Mouse (Mus musculus): ENCODE data around the gene Arid3c.
"Not testable (repeated sequence)": the region's sequence is repeated elsewhere in the genome, so short reads cannot be mapped to it uniquely, and the experiment has no call there.

Gene Arid3c

GRCm38 (mm10) chr4:41731052-41731765, at the start of gene Arid3c:
Gene Arid3c (minus strand): TSS chr4:41731142.
- DNase-seq, result no peak

DNA sequence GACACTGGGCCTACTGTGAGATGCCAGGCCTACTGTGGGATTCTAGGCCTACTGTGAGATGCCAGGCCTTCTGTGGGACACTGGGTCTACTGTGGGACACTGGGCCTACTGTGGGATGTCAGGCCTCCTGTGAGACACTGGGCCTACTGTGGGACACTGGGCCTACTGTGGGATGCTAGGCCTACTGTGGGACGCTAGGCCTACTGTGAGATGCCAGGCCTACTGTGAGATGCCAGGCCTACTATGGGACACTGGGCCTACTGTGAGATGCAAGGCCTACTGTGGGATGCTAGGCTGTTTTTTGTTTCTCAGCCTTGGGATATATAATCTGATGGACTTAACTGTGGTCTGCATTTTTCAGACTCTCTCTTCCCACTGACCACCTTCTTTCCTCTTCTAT, 44.9 kb upstream of the Arid3c start:
- DNase-seq, result not testable (repeated sequence)

DNA sequence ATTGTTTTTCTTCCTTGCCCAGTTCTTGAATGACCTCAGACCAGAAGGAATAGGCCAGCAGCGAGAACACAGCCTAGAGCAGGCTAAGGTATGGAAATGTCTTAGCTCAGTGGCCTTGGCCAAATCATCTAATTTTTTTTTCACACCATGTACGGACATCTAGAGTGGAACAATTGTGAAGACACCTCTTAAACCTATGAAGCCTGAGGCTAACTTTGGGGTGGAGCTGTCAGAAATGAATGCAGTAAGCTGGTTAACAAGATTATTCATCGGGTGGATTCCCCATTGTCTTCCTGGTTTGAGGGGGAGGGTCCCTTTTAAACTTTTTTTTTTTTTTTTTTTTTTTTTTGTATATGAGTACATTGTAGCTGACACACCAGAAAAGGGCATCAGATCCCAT, 43.6 kb upstream of the Arid3c start:
- not testable (repeated sequence) for DNase-seq

DNA sequence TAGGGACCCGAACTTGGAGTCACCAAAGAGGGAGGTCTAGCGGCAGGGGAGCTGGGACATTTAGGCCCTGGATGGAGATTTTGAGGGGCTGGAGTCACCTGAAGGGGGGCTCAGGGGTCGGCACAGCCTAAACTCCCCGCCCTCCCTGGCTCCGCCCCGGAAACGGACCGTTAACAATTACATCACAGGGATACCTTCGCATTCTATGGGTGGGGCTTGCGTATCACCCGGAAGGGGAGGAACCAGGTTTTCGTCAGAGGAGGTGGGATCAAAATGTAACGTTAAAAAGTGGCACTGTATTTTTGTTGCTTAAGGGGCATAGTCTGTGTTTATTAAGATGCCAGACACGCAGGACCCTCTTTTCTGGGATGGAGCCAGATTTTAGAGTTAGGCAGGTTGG, 43.1 kb upstream of the Arid3c start, which contains the start of gene Ccl27a:
Gene Ccl27a (minus strand): TSS at position 246 of the 400 bp plus-strand sequence.
- peak; percentile 68 for DNase-seq

- DNase-seq, result peak; percentile 48
These were observed 42.6 kb upstream of the Arid3c start for GRCm38 (mm10) chr4:41773502-41773901.

GRCm38 (mm10) chr4:41772946-41773345, 42.0 kb upstream of the Arid3c start:
- not testable (repeated sequence) for DNase-seq

DNA sequence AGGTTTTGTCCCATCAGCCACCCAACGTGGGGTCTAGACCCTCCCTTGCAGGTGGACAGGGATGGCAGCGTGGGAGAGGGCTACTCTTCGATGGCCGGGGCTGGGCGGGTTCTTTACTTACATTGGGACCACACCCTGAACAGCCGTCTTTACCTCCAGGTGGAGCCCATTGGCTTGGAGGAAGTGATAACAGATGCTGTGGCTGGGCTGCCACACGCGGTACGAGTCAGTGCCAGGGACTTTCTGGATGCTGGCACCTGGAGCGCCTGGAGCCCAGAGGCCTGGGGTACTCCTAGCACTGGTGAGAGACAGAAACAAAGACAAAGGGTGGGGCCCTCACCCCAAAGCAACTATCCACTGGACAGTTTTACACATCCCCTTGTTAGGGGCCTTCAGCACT, 36.4 kb upstream of the Arid3c start:
- not testable (repeated sequence) for DNase-seq

DNA sequence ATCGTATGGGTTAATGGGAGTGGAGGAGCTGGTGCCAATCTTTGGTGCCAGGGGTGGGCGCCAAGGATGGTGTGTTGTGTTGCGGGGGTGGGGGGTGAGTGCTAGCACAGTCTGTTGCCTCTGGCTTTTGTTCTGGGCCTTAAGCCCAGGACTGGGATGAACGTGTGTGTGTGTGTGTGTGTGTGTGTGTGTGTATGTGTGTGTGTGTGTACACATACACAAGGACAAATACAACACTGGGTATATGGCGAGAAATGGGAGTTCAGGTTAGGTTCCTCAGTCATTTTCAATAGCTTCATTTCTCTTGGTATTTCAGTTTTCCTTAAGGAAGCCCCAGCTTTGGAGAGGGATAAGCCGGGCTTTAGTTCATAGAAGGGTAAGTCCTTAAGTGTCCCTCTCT, 32.2 kb upstream of the Arid3c start:
- DNase-seq, result not testable (repeated sequence)

DNA sequence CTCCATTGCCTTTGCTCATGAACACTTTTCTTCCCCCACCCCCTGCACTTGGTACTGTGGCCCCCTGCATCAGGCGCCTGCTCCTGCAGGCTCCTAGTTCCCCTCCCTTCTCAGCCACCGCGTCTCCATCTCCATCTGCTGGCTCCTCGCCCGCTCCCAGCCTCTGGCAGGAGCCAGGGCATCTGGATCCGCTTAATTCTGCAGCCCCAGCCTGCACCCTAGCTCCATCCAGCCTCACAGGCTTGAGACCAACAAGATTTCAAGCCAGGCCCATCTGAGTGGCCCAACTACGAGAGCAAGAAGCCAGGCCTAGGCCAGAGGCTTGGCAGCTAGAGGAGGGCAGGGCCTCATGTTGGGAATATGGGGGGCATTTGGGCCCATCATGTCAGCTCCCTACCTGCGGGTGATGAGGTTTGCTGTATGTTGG, 31.8 kb upstream of the Arid3c start:
- DNase-seq, result peak; percentile 62

DNA sequence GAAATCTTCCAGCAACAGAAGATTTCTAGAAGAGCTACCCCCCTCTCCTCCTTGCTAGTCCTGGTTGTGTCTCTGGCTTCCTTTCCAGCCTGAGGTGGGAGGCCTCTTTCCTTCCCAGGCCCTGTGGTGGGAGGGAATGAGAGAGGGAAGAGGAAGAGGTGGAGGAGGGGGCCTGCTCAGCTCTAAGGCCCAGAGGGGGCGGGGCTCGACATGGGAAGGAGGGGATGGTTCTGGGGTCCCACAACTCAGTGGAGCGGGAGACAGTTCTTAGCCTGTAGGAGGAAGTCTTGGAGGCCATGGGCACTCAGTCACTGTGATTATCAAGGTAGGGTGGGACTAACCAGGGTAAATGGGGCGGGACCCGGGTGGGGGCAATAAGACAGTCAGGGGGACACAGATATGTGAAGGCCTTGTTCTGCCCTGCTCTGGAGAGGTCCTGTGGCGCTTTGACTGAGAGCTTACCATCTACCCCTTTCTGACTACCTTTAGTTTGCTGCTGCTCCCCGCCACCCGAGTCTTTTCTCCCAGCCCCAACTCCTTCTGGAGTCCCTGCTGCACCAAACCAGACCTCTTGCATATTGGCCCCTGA, 31.3 kb upstream of the Arid3c start:
- DNase-seq, result no peak

- no peak for DNase-seq
These were observed 30.7 kb upstream of the Arid3c start for GRCm38 (mm10) chr4:41761680-41762079.

DNA sequence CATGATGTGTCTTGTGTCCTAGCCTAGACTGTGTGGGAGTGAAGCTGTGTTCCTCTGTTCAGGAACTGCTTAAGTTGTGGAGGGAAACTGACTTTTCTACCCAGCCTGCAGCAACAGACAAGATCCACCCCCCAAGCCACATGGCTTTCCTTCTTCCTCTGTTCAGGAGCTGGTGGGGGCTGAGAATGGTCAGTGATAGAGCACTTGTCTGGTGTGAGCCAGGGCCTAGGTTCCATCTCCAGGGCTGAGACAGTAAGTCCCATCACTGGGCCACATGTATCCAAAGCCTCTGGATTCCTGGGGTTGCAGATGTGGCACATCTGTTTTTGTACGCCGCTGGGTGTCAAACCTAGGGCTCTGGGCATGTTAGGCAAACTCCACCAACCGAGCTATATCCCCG, 30.0 kb upstream of the Arid3c start:
- DNase-seq, result no peak

- DNase-seq, result peak; percentile 55
These were observed 29.4 kb upstream of the Arid3c start for GRCm38 (mm10) chr4:41760288-41760721.

GRCm38 (mm10) chr4:41759656-41760287, 28.8 kb upstream of the Arid3c start:
- no peak for DNase-seq

DNA sequence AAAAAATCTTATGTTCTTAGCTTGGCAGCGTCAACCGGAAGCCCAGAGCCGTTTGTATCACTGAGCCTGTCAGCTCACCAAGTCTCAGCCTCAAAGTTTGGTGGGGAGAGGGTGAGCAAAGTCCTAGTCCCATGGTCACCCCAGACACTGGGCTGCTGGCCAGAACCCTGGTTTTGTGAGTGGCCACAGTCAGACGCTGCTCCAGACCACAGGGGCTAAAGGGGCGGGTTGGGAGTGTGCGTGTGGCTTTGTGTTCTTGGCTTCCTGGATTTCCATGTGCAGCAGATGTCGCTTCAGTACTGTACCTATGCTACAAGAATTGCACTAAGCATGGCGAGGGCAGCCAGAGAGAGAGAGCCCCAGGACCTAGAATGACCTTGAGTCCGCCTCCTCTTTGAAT, 28.3 kb upstream of the Arid3c start:
- DNase-seq, result peak; percentile 55

- no peak for DNase-seq
These were observed 27.8 kb upstream of the Arid3c start for GRCm38 (mm10) chr4:41758701-41759100.

DNA sequence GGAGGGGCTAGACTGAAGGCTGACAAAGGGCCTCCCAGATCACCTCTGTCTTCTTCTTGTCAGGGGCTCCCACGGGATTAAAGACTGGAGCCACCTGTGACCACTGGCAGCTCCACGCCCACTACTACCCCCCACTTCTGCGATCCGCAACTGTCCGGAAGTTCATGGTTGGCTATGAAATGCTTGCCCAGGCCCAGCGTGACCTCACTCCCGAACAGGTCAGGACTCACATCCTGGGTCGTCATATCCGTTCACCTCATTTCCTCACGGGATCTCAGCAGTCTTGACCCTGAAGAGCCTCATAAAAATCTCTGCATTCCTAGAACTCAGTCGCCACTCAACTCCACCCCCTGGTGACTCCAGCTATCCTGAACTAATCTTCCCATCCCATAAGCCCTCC, 27.1 kb upstream of the Arid3c start:
- no peak for DNase-seq

GRCm38 (mm10) chr4:41757321-41757720, 26.4 kb upstream of the Arid3c start:
- DNase-seq, result no peak

DNA sequence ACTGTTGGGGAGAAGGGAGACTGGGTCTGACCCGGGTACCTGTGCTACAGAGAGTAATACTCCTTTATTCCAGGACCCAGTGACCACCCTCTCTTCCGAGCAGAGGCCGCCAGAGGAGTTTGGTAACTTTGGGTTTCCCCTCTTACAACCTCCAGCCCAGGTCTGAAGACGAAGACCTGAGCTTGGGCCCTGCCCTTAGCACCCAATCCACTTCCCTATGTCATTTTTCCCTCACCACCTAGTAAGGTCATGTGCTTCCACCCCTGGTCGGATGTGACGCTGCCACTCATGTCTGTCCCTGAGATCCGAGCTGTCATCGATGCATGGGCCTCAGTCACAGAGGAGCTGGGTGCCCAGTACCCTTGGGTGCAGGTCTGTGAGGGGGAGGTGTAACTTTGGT, 25.5 kb upstream of the Arid3c start:
- DNase-seq, result no peak

DNA sequence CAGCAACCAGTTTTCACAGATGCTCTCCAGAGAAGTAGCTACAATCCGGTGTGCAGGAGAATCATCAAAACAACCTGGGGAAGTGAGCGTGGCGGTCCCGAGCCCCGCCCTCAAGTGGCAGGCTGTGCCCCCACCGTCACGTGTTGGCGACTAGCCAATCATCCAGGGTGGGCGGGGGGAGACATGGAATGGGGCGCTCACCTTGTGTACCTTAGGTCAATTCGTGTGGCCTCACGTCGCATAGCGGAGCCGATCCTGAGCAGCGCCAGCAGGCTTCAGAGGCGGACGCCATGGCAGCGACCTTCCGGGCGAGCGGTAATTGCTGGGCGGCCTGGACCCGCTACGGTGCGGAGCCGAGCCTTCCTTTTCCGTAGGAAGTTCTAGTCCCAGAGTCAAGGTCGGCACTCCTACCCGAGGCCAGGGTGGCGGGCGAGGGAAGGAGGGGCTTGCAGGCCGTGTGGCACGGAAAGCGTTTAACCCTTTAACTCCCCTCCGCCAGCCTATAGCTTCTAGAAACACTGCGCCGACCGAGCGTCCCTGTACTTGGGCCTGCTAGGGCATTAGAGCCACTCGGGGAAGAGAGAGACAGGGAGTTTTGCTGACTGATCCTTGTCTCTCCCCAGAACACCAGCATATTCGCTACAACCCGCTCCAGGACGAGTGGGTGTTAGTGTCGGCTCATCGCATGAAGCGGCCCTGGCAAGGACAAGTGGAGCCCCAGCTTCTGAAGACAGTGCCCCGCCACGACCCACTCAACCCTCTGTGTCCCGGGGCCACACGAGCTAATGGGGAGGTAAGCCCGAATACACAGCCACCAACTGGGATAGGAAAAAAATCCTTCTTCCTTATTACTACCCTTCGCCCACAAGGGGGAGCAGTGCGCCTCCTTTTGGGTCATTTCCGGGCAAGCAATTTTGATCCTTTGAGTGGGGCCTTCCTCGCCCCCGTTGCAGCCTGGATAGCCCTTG, 24.7 kb upstream of the Arid3c start, which contains the start of gene Sigmar1:
Gene Sigmar1 (minus strand): TSS at position 820 of the 968 bp plus-strand sequence.
- peak; percentile 85 for DNase-seq

GRCm38 (mm10) chr4:41754797-41755337, 23.9 kb upstream of the Arid3c start, which contains the start of gene Galt:
Gene Galt (plus strand): TSS chr4:41755228.
- DNase-seq, result no peak

DNA sequence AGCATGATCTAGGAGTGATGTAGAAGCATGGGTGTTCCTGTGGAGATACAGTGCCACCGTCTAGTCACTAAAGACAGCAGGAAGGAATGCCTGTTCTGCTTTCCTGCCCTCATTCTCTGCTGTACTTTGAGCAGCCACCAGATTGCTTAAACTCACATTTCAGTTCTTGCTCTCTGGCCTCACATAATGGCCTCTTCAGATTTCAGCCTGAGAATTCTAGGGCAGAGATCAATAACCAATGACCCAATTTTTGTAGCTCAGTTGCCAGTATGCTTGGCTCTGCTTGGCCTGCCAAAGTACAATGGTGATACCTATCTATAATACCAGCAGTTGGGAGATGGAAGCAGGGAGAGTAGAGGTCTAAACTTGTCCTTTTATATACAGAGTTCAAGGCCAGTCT, 14.1 kb upstream of the Arid3c start:
- no peak for DNase-seq

Data from right cerebral cortex, postnatal 4 days (tissue).